Mouse (Mus musculus) liver, adult (tissue): Measurements from ENCODE around the gene Farsa.

Experiments
- GATA4 ChIP-seq: IDR thresholded peaks from 2 replicates; pipeline ENCODE4 v1.6.1; 2014; ENCODE audit warnings: mild to moderate bottlenecking, low read length; ENCODE audit not compliant: insufficient replicate concordance

Gene Farsa

GRCm38 (mm10) chr8:84832034-84832717 lies 24.6 kb upstream of the Farsa start:
- no peak for TF ChIP-seq GATA4

- TF ChIP-seq GATA4, result no peak
Measured at GRCm38 (mm10) chr8:84832759-84833742, 23.7 kb upstream of the Farsa start.

GRCm38 (mm10) chr8:84834002-84834865 lies 22.6 kb upstream of the Farsa start:
- TF ChIP-seq GATA4, result no peak

- no peak for TF ChIP-seq GATA4
Measured at GRCm38 (mm10) chr8:84834866-84835855, 21.6 kb upstream of the Farsa start.

GRCm38 (mm10) chr8:84837149-84837911 lies 19.5 kb upstream of the Farsa start:
- TF ChIP-seq GATA4, result no peak

GRCm38 (mm10) chr8:84837912-84838470 lies 18.8 kb upstream of the Farsa start:
- TF ChIP-seq GATA4, result no peak

- no peak for TF ChIP-seq GATA4
Measured at GRCm38 (mm10) chr8:84838513-84838912, 18.3 kb upstream of the Farsa start.

- TF ChIP-seq GATA4, result no peak
Measured at GRCm38 (mm10) chr8:84839411-84839810, 17.4 kb upstream of the Farsa start.

- no peak for TF ChIP-seq GATA4
Measured at GRCm38 (mm10) chr8:84839875-84840247, 16.9 kb upstream of the Farsa start.

GRCm38 (mm10) chr8:84840248-84840999 lies 16.4 kb upstream of the Farsa start, which contains the start of gene Rad23a:
Rad23a (minus strand) TSS chr8:84840665.
- no peak; the same call in 1 of the 2 replicates for TF ChIP-seq GATA4

GRCm38 (mm10) chr8:84841514-84841913 lies 15.3 kb upstream of the Farsa start:
- TF ChIP-seq GATA4, result no peak

- TF ChIP-seq GATA4, result no peak
Measured at GRCm38 (mm10) chr8:84844397-84845070, 12.3 kb upstream of the Farsa start.
